Mouse (Mus musculus): Measurements from ENCODE around the gene Sh3kbp1.

Sh3kbp1 gene

DNA sequence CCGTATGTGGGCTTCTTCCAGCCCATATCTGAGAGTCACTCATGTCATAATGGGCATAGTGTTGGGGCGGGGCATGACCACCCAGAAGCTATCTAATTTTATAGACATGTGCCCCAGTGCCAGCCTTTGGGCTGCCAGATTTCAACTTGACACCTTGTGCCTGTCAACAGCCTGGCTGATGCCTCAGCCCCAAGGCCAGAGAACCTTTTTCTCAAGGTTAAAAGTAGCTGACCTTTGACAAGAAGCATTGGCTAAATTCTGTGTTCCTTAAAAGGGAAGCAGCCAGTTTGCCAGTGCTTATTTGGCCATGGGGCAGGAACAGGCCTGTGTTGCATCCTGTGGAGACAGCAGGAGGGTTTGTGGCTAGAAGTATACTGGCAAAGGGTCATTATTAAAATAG is 315.5 kb downstream of the Sh3kbp1 start:
- DNase-seq: no peak

DNA sequence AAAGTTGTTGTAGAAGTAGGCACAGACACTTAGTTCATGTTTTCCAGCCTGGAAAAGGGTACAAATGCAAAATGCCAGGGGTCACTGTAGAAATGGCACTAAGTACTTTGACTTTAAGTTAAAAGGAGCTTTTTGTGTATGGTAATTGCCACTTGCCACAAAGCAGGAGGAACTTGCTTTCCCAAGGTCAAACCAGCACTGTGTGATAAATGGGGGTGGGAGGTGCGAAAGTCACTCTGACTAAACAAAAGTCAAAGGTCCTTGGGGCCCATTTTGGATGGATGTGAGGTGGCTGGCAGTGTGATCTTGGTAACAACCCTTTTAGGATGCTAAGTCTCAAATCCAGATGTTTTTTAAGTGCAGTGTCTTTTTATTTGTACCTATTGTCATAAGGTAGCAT is 316.5 kb downstream of the Sh3kbp1 start:
- DNase-seq: no peak

DNA sequence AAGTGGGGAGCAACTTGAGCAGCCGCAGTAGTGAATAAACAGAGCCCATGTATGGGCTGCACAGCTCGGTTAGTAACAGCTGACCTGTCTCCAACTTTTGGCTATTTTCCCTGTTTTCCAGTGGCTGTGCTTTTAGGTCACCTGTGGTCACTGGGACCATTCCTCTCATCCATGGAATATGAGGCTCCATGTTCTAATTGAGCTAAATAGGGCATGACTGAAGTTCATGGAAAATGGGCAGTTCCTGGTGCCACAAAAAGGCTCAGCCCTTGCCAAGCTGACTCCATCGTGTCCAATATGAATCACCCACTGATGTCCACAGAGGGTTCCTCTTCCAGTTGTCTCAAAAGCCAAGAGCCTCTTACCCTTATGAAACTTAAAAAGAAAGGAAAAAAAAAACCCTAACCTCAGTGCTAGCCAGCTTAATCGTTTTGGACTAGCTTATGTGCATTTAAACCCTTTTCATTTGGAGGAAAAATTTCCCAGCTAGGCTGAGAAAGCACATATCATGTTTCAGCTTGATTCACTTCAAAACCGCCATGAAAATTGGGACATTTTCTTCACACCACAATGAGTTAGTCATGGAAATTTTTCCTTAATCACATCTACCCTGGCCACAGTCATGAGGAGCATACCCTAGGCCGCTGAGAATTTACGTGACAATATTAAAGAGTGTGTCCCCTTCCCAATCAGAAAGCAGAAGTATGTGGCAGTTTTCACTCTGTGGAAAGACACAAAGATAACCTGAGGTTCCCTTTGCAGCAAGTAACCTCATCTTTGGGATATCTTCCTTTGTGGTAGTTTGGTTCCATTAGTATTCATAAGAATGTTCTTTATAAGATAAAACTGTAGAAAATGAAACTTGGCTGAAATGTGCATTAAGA is 326.7 kb downstream of the Sh3kbp1 start:
- DNase-seq: no peak

DNA sequence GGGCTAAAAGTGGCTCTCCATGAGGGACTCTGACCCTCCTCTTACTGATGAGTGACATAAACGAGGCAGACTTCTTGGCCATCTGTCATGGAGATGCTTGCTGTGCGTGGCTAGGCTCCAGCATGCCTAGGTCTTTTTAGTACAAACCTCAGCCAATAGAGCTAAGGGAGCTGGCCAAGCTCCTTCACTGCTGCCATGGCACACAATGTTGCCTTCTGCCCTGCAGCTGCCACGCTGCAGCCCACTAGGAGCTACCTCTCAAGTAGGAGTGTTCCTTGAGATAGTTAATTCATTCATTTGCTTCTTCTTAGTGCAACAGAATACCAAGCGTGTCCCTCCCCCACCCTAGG is 327.3 kb downstream of the Sh3kbp1 start:
- peak; percentile 49 for DNase-seq

DNA sequence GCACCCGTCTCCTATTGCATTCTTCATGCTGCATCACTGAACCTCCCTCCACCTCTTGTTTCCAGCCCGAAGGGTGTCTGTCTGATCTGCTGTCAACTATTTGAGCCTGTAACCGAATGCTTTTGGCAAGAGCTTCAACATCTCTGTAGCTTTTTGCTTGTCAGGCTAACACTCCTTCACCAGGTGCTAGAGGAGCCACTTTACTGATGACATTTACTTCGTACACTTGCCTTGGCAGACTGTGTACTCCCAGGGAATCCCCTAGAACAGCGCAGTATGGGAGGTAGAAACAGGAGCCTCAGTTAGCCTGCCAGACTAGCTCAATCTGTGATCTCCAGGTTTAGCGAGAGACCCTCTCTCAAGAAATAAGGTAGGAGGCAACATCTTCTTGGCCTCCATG is 328.4 kb downstream of the Sh3kbp1 start:
- no peak for DNase-seq

DNA sequence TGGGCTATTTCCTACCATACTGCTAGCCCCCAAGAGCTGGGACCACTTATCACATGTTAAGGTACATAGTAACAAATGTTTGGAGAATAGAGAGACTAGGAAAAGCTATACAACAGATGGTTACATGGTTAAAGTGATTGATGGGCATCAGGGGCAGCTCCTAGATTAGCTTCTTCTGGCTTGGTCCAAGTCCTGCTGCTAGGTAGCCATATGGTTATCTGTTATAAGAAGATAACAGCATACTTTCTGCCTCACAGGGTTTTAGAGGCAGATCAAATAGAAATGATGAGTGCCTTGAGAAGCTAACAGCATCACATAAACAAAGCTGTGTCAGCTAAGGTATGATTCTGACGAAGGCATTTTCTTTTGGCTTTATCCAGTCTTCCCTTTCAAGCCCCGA is 334.3 kb downstream of the Sh3kbp1 start:
- DNase-seq: no peak

DNA sequence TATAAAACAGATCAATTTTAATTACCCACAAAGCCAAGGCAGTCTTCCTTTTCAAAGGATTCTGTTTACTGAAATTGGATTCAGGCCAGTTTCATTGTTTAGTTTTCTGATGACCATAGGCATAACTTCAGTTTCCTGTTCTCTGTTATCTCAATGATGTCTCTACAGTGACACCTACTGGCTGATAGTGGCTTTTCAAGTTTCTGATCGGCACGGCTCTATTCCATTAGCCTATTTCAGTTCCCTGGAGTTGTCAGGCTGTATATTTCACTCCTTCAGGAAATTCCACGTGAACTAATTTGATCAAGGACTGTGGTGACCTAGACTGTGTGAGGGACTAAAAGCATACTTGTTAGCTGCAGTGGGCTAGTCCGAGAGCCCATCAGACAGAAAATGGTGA is 336.2 kb downstream of the Sh3kbp1 start:
- peak; percentile 62 for DNase-seq

DNA sequence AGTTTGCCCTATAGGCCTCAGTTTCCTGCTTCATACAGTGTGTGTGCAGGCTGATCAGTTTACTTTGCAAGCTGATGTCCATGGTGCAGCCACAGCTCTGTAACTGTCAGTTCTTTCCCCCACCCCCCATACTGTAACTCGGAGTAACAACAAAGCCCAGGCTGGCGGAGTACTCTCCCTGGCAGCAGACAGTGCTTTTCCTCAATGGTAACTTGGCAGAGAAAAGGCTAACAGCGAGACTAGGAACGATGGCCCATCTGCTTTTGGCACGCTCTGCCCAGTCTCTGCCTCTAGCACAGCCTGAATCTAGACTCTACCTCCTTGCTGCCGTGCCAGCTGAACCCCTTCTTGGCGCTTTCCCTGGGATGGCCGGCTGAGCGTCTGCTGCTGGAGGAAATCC is 336.9 kb downstream of the Sh3kbp1 start:
- peak; percentile 71 for DNase-seq

DNA sequence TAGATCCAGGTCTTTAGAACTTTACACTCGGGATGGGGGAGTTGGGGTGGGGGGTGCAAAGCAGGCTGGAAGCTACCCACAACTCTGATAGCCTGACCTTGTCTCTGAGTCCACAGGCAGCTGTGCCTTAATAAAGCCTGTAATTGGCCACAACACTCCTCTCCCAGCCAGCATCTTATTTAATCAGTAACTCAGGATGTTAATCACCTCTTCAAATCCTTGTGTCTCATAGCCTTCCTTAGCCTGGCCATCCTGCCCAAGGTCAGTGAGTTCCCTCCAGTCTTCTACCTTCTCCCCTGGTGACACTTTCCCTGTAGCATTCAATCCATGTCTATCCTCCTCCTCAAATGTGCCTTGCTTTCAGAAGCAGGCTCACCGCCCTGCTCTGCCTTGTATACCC is 342.0 kb downstream of the Sh3kbp1 start:
- DNase-seq: no peak

DNA sequence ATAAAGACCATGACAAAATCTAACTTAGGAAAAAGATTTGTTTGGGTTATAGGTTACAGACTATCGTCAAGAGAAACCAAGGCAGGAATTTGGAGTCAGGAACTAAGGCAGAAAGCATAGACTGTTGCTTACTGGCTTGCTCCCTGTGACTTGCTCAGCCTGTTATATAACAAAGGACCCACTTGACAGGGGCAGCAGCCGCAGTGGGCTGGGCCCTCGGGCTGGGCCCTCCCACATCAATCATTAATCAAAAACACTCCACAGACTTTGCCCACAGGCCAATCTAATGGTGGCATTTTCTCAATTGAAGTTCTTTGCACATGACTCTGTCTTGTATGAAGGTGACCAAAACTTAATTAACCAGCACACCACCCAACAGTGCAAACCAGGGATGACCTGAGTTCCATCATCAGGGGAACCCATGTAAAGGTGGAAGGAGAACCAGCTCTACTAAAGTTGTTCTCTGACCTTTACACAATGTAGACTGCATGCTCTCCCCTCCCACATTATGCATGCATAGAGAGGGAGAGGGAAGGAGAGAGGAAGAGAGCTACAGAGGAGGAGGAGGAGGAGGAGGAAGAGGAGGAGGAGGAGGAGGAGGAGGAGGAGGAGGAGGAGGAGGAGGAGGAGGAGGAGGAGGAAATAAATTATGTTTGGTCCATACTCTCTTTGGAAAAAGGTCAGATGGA is 344.2 kb downstream of the Sh3kbp1 start:
- DNase-seq: no peak

DNA sequence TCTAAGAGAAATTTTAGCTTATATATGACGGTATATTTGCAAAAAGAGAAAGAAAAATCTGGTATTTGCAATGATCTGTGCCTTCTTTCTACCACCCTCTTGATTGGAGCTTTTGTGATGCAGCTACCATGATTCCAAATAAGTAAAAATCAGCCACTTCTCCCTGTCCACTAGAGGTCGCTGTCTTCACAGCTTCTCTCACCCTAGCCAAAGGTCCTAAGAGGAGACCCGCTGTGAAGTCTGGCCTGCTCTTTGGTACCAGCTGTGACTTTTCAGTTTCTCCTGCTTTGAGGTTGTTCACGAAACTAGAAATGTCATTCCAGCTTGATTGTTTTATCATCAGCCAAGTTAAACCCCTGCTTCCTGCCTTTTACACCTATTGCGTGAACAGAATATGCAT is 346.7 kb downstream of the Sh3kbp1 start:
- no peak for DNase-seq

DNA sequence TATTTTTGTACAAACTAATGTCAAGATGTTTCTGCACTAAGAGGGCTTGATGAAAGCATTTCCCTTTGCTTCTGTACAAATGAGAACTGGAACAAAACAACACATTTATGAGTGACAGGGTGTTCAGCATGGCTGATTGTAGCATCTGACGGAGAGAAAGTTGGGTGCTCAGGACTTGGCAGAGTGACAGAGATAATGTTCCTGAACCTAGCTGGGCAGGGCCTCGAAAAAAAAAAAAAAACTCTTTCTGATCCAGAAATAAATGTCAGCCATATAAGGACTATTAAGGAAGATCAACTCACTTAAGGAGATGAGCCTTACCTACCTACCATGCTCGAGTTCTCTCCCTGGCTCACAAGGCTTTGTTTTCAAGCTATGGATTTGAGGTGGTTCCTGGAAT is 349.2 kb downstream of the Sh3kbp1 start:
- DNase-seq: no peak

DNA sequence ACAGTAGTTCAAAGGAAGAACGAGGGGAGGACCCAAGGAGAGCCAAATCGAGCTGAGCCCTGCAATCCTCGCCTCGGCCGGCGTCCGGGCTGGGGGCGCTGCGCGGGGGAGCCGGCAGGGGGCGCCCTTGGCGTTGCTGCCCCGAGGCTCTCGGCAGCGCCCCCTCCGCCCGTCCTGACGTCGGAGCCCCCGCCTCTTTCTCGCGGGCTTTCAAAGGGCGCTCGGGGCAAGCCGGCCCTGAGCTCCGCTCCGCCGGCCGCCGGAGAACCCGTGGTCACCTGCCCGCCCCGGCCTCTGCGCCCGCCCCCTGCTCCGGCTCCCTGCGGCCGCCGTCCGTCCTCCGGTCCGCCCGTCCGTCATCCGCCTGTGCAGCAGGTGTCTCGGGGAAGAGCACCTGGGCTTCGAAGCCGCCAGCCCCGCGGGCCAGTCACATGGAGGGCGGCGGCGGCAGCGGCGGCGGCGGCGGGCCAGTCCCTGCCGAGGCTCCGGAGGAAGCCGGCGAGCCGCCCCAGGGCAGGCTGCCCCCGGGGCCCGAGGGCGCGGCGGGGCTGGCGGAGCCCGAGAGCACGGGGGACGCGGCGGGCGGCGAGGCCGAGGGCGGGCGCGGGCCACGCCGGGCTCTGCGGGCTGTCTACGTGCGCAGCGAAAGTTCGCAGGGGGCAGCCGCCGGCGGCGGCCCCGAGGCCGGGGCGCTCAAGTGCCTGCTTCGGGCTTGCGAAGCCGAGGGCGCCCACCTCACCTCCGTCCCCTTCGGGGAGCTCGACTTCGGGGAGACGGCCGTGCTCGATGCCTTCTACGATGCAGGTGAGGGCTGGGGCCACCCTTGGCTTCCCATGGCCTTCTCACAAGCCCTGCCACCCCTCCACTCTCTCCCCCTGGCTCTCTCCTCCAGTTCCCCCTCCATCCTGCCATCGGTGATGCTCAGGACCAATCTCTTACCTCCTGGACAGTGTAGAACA is 361.2 kb downstream of the Sh3kbp1 start, which contains the start of gene Map3k15:
TSS of gene Map3k15 (plus strand) at position 432 of the 959 bp plus-strand sequence.
- DNase-seq: no peak

DNA sequence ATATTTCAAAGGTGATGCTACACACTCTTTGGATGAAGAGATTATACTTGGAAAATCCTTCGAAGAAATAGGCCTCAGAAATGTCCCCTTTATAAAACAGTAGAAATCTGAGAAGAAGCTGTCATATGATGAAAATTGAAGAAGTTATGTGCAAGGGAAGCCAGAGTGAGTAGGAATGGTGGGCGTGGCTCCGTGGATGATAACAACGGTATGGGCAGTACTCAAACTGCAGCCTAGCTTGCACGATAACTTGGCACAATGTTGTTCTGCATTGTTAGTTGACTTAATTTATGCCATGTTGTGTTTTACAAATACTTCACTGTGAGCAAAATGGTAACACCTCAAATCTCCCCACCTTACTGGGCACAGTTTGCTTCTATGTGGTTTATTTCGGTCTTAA is 368.7 kb downstream of the Sh3kbp1 start:
- DNase-seq: no peak
